Comparison of ENCODE assay signal across 17 mouse cellular contexts in the genomic region with DNA sequence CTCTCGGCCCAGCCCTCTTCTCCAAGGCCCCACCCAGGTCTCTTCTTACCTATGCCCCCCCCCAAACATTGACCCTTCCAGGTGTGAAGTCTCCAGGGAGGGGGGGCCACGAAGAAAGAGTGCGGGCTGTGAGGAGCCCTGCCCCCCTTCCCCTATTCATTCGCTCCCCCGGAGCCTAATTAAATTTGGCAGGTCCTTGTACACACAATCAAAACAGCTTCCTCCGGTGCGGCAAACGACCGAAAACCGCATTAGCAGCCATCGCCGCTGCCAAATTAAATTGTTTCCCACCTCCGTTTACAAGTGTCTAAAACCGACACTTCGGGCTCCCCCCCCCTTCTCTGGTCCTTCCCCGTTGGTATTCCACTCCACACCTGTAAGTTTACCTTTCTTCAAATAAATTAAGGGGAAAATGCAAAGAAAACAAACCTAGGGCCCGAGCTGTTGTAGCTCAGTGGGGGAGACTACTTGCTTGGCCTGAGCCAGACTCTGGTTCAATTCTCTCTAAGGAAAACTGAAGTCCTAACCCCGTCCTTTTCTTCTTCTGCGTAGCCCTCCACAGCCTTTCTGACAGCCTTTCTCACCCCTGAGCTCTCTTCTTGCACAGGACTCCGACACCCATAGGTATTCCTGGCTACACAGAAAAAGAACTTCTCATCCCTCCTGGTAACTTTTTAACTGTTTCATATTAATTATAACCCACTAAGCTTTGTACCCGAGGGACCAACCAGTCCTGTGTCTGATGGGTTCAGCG. TPM values are rescaled to one million over a fixed set of nuclear protein-coding genes. Genes with fewer than 3 reads are reported as not detected.
A peak's percentile ranks its signal among the peaks of the same experiment; 100 is the strongest.
DNase-seq lines count a peak whose midpoint lies in the region; ATAC-seq and TF ChIP-seq lines count a peak whose summit lies in the region.
"Had no signal": no experiment of that assay in that cellular context is flagged by ENCODE, and none has a peak within 500 bp of the region (broad histone marks: within the 10 kb centered on the region; RNA-seq: fewer than 3 reads in every experiment).

No protein-coding gene starts in this region.

- WGBS in kidney, adult 2 months: 1% methylated on average over 22 of the region's 22 CpGs
- WGBS in hindbrain, embryonic 13.5 days: under 1% methylated on average over 22 of the region's 22 CpGs
- 1% methylated on average over 22 of the region's 22 CpGs for WGBS in midbrain, embryonic 16.5 days

- no peak overlapping the region for H3K27ac ChIP-seq in kidney, adult 2 months (ENCODE audit: insufficient read depth, low read depth, low read length)
- no peak overlapping the region for H3K27ac ChIP-seq in hindbrain, embryonic 13.5 days
- H3K27ac ChIP-seq in midbrain, embryonic 16.5 days (ENCODE audit: low read length): peak overlapping the region; percentile 76
- H3K27ac ChIP-seq: heart, embryonic 15.5 days; limb, embryonic 12.5 days had no signal

- peaks cover 2% of the 10 kb centered on the region; the same call in 1 of the 2 replicates for H3K4me1 ChIP-seq in kidney, adult 2 months (ENCODE audit: control insufficient read depth, insufficient read depth, low read length)
- peaks cover 53% of the 10 kb centered on the region for H3K4me1 ChIP-seq in hindbrain, embryonic 13.5 days (replicated peaks)
- peaks cover 24% of the 10 kb centered on the region for H3K4me1 ChIP-seq in midbrain, embryonic 16.5 days (ENCODE audit: control insufficient read depth, insufficient read depth, low read length)
- H3K4me1 ChIP-seq: megakaryocyte, embryonic 14.5 days had no signal

- no peak overlapping the region for H3K4me3 ChIP-seq in kidney, adult 2 months (ENCODE audit: insufficient read depth, low read depth, low read length)
- no peak overlapping the region for H3K4me3 ChIP-seq in hindbrain, embryonic 13.5 days
- H3K4me3 ChIP-seq in midbrain, embryonic 16.5 days (ENCODE audit: low read depth, low read length): no peak overlapping the region
- H3K4me3 ChIP-seq: heart, embryonic 15.5 days; limb, embryonic 12.5 days; megakaryocyte, embryonic 14.5 days had no signal

- H3K36me3 ChIP-seq in kidney, adult 2 months (ENCODE audit: control insufficient read depth, insufficient read depth, low read length): no peaks in the 10 kb centered on the region
- H3K36me3 ChIP-seq in hindbrain, embryonic 13.5 days: no peaks in the 10 kb centered on the region
- H3K36me3 ChIP-seq in midbrain, embryonic 16.5 days (ENCODE audit: control insufficient read depth, insufficient read depth, low read length): no peaks in the 10 kb centered on the region
- H3K36me3 ChIP-seq: heart, embryonic 15.5 days; limb, embryonic 12.5 days had no signal

- DNase-seq in kidney, adult 2 months: peak; percentile 54
- DNase-seq in kidney, postnatal 25 days: no peak
- peak; percentile 44 for DNase-seq in embryo, embryonic 9.5 days (ENCODE audit: extremely low spot score)
- DNase-seq in heart, adult 18-20 months: no peak
- no peak for DNase-seq in urinary bladder, postnatal 10 days (ENCODE audit: low spot score)
- DNase-seq in adrenal gland, adult 18-20 months (ENCODE audit: low spot score in 2 of 2): no peak
- DNase-seq: adrenal gland, adult 2 months; cerebellum, postnatal 14 days; kidney, postnatal 10 days; lung, embryonic 14.5 days had no signal

- TF ChIP-seq CTCF in kidney, adult 2 months (conservative IDR thresholded peaks at IDR 0.05; ENCODE audit: insufficient read depth, insufficient read length, low read depth, low read length): no peak

- ATAC-seq in hindbrain, embryonic 13.5 days (ENCODE audit: low FRiP score): no peak
- no peak for ATAC-seq in midbrain, embryonic 16.5 days
- ATAC-seq: inflammation-experienced regulatory T-cells, adult 6 months had no signal

- no peak for TF ChIP-seq POLR2A in kidney, adult 2 months (IDR thresholded peaks at IDR 0.05; ENCODE audit: low read depth, low read length)

- H3K9ac ChIP-seq in hindbrain, embryonic 13.5 days: no peak overlapping the region
- H3K9ac ChIP-seq in midbrain, embryonic 16.5 days (ENCODE audit: low read depth, low read length): no peak overlapping the region
- H3K9ac ChIP-seq: heart, embryonic 15.5 days; lung, embryonic 14.5 days had no signal

- H3K9me3 ChIP-seq in hindbrain, embryonic 13.5 days: no peaks in the 10 kb centered on the region
- no peaks in the 10 kb centered on the region for H3K9me3 ChIP-seq in midbrain, embryonic 16.5 days (replicated peaks; ENCODE audit: control insufficient read depth, low read length, poor library complexity, severe bottlenecking)
- H3K9me3 ChIP-seq: heart, embryonic 15.5 days; limb, embryonic 12.5 days; megakaryocyte, embryonic 14.5 days had no signal

- peaks cover 22% of the 10 kb centered on the region for H3K27me3 ChIP-seq in kidney, adult 2 months (replicated peaks; ENCODE audit: control insufficient read depth, insufficient read depth, low read length)
- peaks cover 99% of the 10 kb centered on the region for H3K27me3 ChIP-seq in hindbrain, embryonic 13.5 days
- H3K27me3 ChIP-seq in midbrain, embryonic 16.5 days (ENCODE audit: control insufficient read depth, insufficient read depth, low read depth, low read length): peaks cover 28% of the 10 kb centered on the region

- H3K4me2 ChIP-seq in hindbrain, embryonic 13.5 days: peak overlapping the region; percentile 44
- H3K4me2 ChIP-seq in midbrain, embryonic 16.5 days (ENCODE audit: low read length): peak overlapping the region; percentile 46
- H3K4me2 ChIP-seq: heart, embryonic 15.5 days; lung, embryonic 14.5 days had no signal

RNA-seq across cellular contexts. Expression of gene Pax7, which starts 8.6 kb away (rescaled TPM):
- polyA plus RNA-seq in kidney, adult 2 months (2012; rRNA removed): 0.06 TPM in 1 of 2 replicates, not detected in the other
- 0.84 and 1.6 TPM in 2 replicates for polyA plus RNA-seq in hindbrain, embryonic 13.5 days (2015; fragmentation: Nextera tagmentation; extraction: Ambion mirVana)
- polyA plus RNA-seq in midbrain, embryonic 16.5 days (2015; fragmentation: Nextera tagmentation; extraction: Ambion mirVana): 2.3 and 4.4 TPM in 2 replicates
- not detected for total RNA-seq in heart, adult 18-20 months (2021)
- total RNA-seq in adrenal gland, adult 18-20 months (2021): not detected
- total RNA-seq: adrenal gland, adult 2 months; layer of hippocampus, postnatal 25 days had no signal
- polyA plus RNA-seq: adrenal gland, adult 2 months; heart, embryonic 15.5 days; inflammation-experienced regulatory T-cells, adult 6 months; lung, embryonic 14.5 days had no signal

Comparison
In these comparisons a context has a peak if more than half of its experiments do, and no peak if none do; other contexts are left out.
1. DNase-seq: peak in kidney, adult 2 months (single experiment) and embryo, embryonic 9.5 days (single experiment); none in kidney, postnatal 25 days (0 of 2), heart, adult 18-20 months (0 of 2), urinary bladder, postnatal 10 days (single experiment) and adrenal gland, adult 18-20 months (0 of 2).